Mouse (Mus musculus): ENCODE measurements around the gene Agbl1.

- TF ChIP-seq POLR2A (IDR thresholded peaks at IDR 0.05; ENCODE audit: insufficient read depth, low read depth, low read length) (no peak), CTCF (IDR thresholded peaks at IDR 0.05) (no peak), EP300 (IDR thresholded peaks at IDR 0.05; ENCODE audit: insufficient read depth, low read depth, low read length) (no peak)
Measured at GRCm38 (mm10) chr7:76810003-76810402, 580.3 kb downstream of the Agbl1 start.
